Mouse (Mus musculus) urinary bladder, adult 2 months (tissue): ENCODE data around the gene Map1s. TPM values are rescaled to one million over a fixed set of nuclear protein-coding genes. Genes with fewer than 3 reads are reported as not detected.

ENCODE experiments used
- DNase-seq: peaks from one replicate; pipeline ENCODE4 v3.0.0; 2022; ENCODE audit warnings: low spot score
- polyA plus RNA-seq: library from polyadenylated mRNA; depleted of rRNA; stranded (reverse); fragments of >200 nt; gene quantifications from 2 replicates; pipeline ENCODE4 v1.2.3, GENCODE M21; 2012; rRNA removed

The Map1s gene
- polyA plus RNA-seq, 1 experiment, result 30.8 TPM

DNA sequence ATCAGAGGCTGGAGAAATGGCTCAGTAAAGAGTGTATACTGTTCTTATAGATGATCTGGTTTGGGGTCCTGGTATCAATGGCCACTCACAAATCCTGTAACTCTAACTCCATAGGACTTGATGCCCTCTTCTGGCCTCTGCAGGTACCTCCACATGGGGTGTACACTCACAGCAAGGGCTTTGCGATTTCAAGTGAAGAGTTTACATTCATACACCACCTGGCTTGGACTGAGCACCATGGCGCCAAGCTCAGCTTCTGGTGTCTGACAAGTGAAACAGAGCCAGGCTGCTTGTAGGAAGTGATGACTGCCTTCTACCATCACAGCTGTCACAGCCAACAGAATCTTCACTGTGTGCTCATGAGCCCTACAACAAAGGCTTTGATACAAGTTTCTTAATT lies 35.7 kb downstream of the Map1s start:
- DNase-seq, result peak; percentile 7

GRCm38 (mm10) chr8:70943187-70943586 lies 37.5 kb downstream of the Map1s start:
- DNase-seq, result no peak

GRCm38 (mm10) chr8:70949847-70950246 lies 44.1 kb downstream of the Map1s start:
- DNase-seq, result no peak

DNA sequence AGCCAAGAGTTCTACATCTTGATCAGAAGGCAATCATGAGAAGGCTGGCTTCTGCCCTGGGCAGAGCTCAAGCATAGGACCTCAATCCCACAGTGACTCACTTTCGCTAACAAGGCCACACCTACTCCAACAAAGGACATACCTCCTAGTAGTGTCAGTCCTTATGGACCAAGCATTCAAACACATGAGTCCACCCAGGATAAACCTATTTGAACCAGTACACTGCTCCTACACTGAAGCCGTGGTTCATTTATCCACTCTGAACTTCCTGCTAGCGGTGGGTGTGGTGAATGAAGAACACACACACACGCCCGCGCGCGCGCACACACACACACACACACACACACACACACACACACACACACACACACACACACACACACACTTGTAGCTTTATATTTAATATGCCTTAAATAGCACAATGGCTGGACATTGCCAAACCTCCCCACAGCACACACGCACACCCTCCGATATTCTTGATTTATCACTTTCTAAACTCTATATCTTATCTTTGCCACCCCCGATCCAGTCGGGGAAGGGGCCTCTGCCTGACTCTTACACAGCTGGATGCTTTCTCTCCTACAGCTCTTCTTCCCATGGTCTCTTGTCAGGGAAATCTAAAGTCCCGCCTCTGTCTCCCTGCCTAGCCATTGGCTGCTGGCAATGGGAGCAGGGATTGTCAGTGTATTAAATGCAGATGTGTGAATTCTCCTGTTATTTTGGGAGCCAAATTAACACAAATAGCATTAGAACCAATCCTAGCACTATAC lies 55.2 kb downstream of the Map1s start:
- no peak for DNase-seq

GRCm38 (mm10) chr8:70964159-70964558 lies 58.4 kb downstream of the Map1s start:
- peak; percentile 56 for DNase-seq

GRCm38 (mm10) chr8:70964861-70965260 lies 59.1 kb downstream of the Map1s start:
- no peak for DNase-seq

Other genes with a start within 250 kb of the Map1s start
- gene Pgpep1, start 245.5 kb upstream of the Map1s start, polyA plus RNA-seq, result 19.2 and 20.6 TPM in 2 replicates
- gene Lsm4, start 232.7 kb upstream of the Map1s start, polyA plus RNA-seq, result 97.8 and 99.4 TPM in 2 replicates
- gene Jund, start 207.0 kb upstream of the Map1s start, polyA plus RNA-seq, result 132 and 153 TPM in 2 replicates
- gene Iqcn, start 202.5 kb upstream of the Map1s start, polyA plus RNA-seq, result not detected in 2 replicates
- 0.46 and 0.56 TPM in 2 replicates for gene Gm3336, start 187.4 kb upstream of the Map1s start, polyA plus RNA-seq
- 0.54 and 0.59 TPM in 2 replicates for gene Pde4c, start 182.2 kb upstream of the Map1s start, polyA plus RNA-seq
- gene Rab3a, start 151.3 kb upstream of the Map1s start, polyA plus RNA-seq, result 34.1 and 35.3 TPM in 2 replicates
- gene Mpv17l2, start 145.0 kb upstream of the Map1s start, polyA plus RNA-seq, result 38.2 and 41.9 TPM in 2 replicates
- 57.3 and 66.0 TPM in 2 replicates for gene Pik3r2, start 129.2 kb upstream of the Map1s start, polyA plus RNA-seq
- 19.5 and 19.7 TPM in 2 replicates for gene Mast3, start 100.9 kb upstream of the Map1s start, polyA plus RNA-seq
- 0.58 and 0.94 TPM in 2 replicates for gene Il12rb1, start 97.5 kb upstream of the Map1s start, polyA plus RNA-seq
- gene Arrdc2, start 66.2 kb upstream of the Map1s start, polyA plus RNA-seq, result 20.4 and 27.4 TPM in 2 replicates
- 5.5 and 5.6 TPM in 2 replicates for gene Kcnn1, start 42.7 kb upstream of the Map1s start, polyA plus RNA-seq
- 70.9 and 74.6 TPM in 2 replicates for gene Ccdc124, start 32.0 kb upstream of the Map1s start, polyA plus RNA-seq
- 1.7 and 2.3 TPM in 2 replicates for gene Slc5a5, start 13.2 kb upstream of the Map1s start, polyA plus RNA-seq
- gene Rpl18a, start 8.5 kb upstream of the Map1s start, polyA plus RNA-seq, result 3,950 and 3,976 TPM in 2 replicates